Mouse (Mus musculus) CD8-positive naive resting alpha-beta T cell, adult 2 months (primary cell): ENCODE data around the gene Car11.
"Not testable (repeated sequence)": the region's sequence is repeated elsewhere in the genome, so short reads cannot be mapped to it uniquely, and the experiment has no call there.

Source experiments
- DNase-seq, 2 experiments: peaks; one replicate each; pipeline ENCODE4 v3.0.0; 2022; ENCODE audit warnings: low read depth in 2 of 2, low spot score in 2 of 2

The Car11 gene

DNA sequence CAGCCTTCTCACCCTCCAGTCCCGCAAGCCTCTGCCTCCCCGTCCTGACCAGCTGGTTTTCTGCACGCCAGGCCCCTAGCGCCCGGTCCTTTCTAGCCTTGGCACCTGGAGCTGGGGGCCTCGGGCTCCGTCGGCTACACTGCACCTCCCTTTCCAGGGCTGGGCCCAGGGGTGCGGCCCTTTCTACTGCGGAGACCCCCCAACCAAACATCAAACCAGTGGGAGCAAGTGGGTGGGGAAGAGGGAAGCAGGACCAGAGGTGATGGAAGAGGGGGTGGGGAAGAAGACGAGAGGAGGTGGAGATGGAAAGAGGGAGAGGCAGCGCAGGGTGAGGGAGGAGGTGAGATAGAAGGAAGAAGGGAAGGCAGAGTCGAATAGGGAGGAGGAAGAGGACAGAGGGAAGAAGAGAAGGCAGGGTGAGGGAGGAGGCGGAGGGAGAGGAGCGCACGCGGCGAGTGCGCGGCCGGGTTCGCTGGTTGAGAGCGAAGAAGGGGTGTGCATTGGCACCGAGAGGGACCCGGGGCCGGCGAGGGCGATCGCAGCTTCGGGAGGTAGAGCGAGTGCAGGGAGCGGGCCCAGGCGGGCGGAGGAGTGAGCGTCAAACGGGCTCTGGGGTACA is at the start of gene Car11:
Gene Car11 (plus strand): TSS at position 321 of the 619 bp plus-strand sequence.
- DNase-seq, result no peak

DNA sequence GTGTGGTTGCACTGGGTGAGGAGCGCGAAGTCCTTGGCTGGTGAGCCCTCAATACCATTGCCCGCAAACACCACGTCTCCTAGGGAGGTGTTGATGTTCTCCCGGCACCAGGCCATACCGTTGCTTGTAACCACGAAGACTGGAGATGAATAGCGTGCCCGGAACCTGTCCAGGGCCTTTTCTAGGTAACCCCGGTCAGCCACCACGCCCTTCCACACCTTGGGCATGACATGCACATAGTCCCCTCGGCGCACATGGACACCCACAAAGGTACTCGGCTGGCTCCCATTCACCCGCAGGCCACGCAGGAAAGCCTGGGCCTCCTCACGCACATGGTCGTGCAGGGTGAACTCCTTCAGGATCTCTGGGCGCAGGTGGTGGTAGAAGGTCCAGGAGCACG is 49.2 kb upstream of the Car11 start:
- DNase-seq, result not testable (repeated sequence)

- DNase-seq, result no peak
These were observed 45.1 kb upstream of the Car11 start for GRCm38 (mm10) chr7:45654424-45655047.

DNA sequence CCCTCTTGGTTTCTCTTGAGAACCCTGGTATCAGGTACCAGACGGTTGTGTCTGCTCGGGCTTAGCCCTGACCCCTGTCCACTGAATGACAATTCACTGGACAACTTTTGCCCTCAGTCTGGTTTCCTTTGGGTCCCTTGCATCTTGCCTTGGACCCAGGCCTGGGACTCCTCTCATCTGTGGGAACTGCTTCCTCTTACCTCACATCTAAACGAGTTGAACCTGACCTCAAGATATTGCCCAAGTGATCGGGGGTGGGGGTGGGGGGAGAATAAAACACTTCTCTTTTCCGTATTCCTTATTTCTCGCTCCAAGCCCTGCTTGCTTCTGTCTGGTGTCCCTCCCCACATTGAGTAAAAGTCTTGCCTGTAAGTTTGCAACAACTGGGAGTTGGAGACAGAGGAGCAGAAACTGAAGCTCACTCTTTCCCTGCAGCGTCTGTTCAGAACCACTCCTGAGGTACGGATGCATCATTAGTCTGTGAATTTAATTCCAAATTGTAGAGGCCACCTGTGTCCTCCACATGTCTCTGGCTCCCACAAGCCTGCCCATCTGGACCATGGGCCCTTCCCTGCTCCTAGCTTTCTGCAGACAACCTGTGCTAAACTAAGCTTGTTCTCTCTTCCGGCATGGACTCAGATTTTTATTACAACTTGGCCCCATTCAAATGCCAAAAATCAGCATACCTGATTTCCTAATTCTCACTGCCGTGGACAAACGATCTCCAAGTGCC is 38.7 kb upstream of the Car11 start:
- DNase-seq, result no peak

- DNase-seq, result not testable (repeated sequence)
These were observed 37.9 kb upstream of the Car11 start for GRCm38 (mm10) chr7:45661702-45662101.

- DNase-seq, result no peak
These were observed 34.1 kb upstream of the Car11 start for GRCm38 (mm10) chr7:45665303-45666138.

DNA sequence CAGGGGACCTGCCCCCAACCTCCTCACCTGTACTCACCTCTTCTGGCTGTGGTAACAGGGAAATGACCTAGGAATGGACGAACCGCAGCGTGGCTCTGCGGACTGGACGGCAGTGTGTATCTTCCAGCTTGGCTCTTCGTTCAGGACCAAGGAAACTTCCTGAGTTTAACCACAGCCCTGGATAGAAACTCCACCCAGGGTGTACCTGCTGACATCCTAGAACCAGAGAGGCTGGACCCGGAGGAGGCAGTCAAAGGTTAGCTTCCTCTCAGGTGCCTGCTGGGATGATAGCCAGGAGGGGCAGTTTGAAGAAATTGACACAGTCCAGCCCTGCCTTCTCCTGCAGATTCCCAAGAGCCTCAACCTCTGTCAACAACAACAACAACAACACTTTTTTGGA is 33.5 kb upstream of the Car11 start, which contains the start of gene Fut2:
Gene Fut2 (minus strand): TSS at position 234 of the 400 bp plus-strand sequence.
- no peak for DNase-seq

GRCm38 (mm10) chr7:45667761-45668160 is 31.9 kb upstream of the Car11 start:
- DNase-seq, result no peak

DNA sequence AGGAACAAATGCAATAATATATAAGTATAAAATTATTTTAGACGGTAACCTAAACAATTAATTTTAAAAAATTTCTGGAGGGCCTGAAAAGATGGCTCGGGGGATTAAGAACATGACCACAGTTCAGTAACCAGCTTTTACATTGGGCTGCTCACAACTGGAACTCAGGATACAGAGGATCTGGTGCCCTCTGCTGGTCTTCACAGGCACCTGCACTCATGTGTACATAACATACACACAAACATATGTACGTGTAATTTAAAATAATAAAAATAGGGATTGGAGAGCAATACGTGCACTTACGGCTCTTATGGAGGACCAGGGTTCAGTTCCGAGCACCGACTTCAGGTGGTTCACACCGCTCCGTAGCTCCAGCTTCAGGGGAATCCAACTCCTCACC is 30.7 kb upstream of the Car11 start:
- DNase-seq, result no peak

GRCm38 (mm10) chr7:45677627-45678295 is 21.9 kb upstream of the Car11 start:
- no peak for DNase-seq

GRCm38 (mm10) chr7:45678513-45678912 is 21.1 kb upstream of the Car11 start:
- no peak for DNase-seq

- no peak for DNase-seq
These were observed 19.5 kb upstream of the Car11 start for GRCm38 (mm10) chr7:45679966-45680621.

GRCm38 (mm10) chr7:45681046-45681736 is 18.5 kb upstream of the Car11 start:
- DNase-seq, result no peak

DNA sequence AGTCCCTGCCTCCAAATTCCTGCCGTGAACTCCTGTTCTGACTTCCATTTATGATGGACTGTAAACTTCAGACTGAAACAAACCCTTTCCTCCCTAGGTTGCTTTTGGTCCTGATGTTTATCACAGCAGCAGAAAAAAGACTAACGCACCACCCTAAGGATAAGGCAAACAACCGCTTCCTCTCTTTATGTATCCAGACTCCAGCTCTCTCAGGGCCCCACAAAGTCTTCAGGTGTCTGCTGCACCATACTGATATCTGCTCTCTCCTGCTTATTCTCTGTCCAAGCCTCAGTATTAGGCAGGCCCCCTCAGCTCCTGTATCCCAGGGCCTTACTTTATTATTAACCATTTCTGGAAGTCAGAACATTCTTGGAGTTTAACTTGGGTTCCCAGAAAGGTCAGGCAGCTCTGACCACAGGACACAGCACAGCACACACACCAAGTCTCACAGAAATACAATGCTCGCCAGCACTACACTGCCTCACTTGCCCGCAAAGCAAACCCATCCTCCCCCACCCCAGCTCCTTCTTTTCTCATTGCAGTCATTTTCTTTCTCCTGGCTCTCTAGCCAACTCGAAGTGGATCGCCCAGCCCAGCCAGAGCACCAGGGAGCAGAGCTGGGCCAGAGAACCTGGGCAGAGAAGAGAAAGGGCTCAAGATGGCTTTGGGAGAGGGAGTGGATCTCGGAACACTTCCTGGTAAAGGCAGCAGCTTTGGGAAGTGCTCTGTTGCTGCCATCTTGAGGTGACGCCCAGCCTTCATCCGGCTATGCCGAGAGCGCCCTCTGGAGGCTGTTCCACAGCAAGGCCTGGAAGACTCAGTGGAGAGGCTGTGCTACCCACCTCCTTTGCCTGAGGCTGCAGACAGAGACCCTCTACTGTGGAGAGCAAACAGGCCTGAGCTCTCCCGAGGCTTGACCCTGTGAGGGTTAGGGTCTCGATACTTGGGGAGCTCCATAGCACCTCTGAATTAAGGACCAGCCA is 17.2 kb upstream of the Car11 start:
- DNase-seq, result peak; percentile 69 to 79

- peak in 1 of 2 experiments; percentile 30 for DNase-seq
These were observed 16.1 kb upstream of the Car11 start, which contains the start of gene Ntn5 for GRCm38 (mm10) chr7:45683396-45684050. TSS of gene Ntn5 (plus strand) at chr7:45684022.

DNA sequence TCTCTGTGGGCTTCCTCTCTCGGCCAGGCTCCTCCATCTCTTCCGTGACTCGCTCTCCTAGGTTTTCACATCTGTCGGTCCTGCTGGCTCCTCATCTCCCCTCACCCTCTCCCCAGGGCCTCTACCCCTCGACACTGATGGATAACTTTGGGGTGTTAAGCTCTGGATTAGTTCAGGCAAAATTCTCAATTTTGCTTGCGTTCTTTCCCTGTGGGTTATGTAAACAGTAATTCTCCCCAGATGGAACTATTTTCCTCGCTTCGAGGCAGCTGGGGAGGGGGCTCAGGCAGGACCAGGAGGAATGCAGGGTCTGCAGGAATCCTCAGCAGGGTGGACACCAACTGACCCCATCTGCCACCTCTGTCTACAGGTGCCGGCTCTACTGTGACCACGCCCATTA is 13.8 kb upstream of the Car11 start:
- no peak for DNase-seq

- DNase-seq, result no peak
These were observed 12.8 kb upstream of the Car11 start for GRCm38 (mm10) chr7:45686841-45687240.

GRCm38 (mm10) chr7:45689099-45689498 is 10.5 kb upstream of the Car11 start:
- DNase-seq, result no peak
